Mouse (Mus musculus): ENCODE measurements around the gene Cgnl1. TPM values are rescaled to one million over a fixed set of nuclear protein-coding genes. Genes with fewer than 3 reads are reported as not detected.

Gene Cgnl1
- total RNA-seq, 2 experiments from 2014 or later: 11.4 to 11.5 TPM

DNA sequence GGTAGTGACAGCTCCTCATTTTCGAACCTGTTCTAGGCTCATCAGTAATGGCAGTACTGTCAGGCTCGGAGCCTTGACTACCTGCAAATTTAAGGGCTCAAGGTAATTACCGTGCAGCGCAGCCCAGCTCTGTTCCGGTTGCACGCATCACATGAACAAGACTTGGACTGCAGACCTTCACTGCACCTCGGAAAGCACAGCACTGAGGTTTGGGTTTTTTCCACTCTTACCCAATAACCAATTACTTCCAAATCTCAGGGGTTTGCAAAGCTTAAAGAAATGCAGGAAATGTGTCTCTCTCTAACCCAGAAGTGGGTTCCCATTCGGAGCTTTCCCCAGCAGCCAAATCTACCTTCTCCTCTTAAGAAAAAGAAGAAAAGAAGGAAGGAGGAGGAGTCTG lies 5.1 kb downstream of the Cgnl1 start:
- no peak for TF ChIP-seq CTCF (IDR thresholded peaks at IDR 0.05)
- intact Hi-C loops (cut with DNase I): no loop called here
- Histone ChIP-seq H3K27ac (no peak overlapping the region), H3K4me3 (no peak overlapping the region)
- DNase-seq (ENCODE audit: extremely low spot score in 1 of 2, low spot score in 2 of 2): no peak

DNA sequence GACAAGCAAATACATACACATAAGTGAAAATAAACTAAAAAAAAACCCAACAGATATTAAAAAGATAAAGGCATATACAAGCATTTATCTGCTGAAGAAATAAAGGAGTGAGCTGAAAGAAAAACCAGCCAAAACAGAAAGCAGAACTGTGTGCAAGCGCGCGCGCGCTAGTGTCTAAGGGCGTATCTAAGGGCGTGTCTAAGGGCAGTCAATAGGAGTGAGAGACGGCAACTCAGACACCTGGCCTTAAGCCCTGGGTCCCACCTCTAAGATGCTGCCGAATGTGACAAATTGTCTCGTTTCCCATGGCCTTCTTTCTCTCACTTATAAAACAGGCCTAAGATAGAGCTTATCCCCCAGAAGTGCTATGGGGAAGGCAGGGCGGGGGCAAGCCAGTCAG lies 6.9 kb downstream of the Cgnl1 start:
- DNase-seq (ENCODE audit: extremely low spot score in 1 of 2, low spot score in 2 of 2): no peak
- TF ChIP-seq CTCF (IDR thresholded peaks at IDR 0.05): no peak
- Histone ChIP-seq H3K27ac (no peak overlapping the region), H3K4me3 (no peak overlapping the region)
- intact Hi-C loops (cut with DNase I): no loop called here

DNA sequence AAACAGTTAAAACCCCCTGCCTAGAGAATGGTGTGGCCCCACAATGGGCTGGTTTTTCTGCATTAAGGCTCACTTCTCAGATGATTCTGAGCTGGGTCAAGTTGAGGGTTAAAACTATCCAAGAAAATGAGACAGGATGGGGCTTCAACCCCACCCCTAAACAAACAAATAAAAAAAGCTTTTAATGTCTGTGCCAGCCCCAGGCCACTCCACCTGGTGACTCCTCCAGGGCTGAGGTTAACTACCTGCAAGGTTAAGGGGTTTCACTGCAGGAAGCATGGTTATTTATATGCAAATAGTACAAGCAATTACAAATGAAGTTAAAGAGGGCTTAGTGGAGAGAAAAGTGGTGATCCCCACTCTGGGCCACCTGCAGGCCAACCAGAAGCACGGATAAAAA lies 8.1 kb downstream of the Cgnl1 start:
- no peak overlapping the region for H3K4me3 ChIP-seq
- intact Hi-C loops (cut with DNase I): no loop called here

DNA sequence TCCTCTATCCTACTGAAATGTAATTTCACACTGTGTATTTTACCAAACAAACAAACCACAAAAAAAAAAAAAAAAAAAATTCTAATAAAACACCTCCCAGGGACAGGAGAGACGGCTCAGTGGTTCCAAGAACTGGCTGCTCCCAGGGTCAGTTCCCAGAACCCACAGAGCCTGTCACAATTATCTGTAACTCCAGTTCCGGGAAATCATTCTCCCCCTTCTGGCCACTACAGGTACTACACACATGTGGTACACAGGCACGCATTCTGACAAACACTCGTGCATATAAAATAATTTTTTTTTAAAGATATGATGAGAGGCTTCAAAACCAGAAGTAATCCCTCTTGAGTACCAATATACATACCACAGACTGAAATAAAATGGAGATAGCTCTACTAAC lies 9.7 kb downstream of the Cgnl1 start:
- no peak overlapping the region for H3K4me3 ChIP-seq
- no peak for DNase-seq (ENCODE audit: extremely low spot score in 1 of 2, low spot score in 2 of 2)
- H3K27ac ChIP-seq: no peak overlapping the region
- TF ChIP-seq CTCF (IDR thresholded peaks at IDR 0.05): peak; percentile 33
- intact Hi-C loops (cut with DNase I): no loop called here

More for the DNA sequence above, 8.1 kb downstream of the Cgnl1 start:
- no peak for DNase-seq (ENCODE audit: extremely low spot score in 1 of 2, low spot score in 2 of 2)
- TF ChIP-seq CTCF (IDR thresholded peaks at IDR 0.05): no peak
- no peak overlapping the region for H3K27ac ChIP-seq

DNA sequence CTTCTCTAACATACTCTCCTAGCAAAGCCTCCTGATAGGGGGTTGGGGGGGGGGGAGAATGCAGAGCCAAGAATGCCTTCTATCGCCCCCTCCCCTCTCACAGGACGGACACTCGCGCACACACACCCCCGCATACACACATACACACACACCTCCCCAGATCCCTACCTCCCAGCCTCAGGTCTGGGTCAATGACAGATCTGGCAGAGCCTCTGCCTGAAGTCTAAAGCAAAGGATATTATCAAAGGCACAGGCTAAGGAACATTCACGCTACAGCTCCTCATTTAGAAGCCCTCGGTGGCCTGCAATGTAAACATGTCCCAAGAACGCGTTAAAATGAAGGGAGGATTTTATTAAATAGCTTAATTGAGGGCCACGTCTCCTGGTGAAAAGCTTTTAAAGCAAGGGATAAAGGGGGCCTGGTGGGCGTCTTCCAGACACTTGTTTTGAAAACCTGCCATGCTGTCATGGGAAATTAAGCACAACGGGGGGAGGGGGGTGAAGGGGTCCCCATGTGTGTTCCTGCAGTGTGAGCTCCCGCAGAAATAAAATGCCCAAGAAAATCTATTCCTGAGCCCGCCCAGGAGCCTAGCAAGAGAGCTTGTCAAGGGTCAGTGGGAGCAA lies 10.8 kb downstream of the Cgnl1 start:
- intact Hi-C loops (cut with DNase I): no loop called here
- Histone ChIP-seq H3K4me3 (no peak overlapping the region), H3K27ac (no peak overlapping the region)
- TF ChIP-seq CTCF (IDR thresholded peaks at IDR 0.05): no peak
- DNase-seq (ENCODE audit: extremely low spot score in 1 of 2, low spot score in 2 of 2): no peak

DNA sequence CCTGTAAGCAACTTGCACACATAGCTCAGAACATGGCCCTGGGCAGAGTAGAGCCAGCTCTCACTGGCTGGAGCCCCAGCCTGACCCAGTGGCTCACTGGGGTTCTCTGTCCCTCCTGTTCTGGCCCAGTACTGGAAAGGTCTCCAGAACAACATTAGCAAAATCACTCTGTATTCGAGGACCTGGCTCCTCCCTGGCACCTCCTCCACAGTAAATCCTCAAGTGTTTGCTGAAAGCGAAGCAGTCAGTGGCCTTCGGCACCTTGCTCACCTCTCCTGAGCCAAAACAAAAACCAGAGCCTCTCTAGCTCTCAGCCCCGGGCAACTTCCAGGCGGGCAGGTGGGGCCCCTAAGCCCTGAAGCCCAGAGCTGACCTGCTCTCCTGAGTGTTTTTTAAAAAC lies 11.5 kb downstream of the Cgnl1 start:
- intact Hi-C loops (cut with DNase I): no loop called here
- TF ChIP-seq CTCF (IDR thresholded peaks at IDR 0.05): no peak
- H3K4me3 ChIP-seq: no peak overlapping the region
- DNase-seq (ENCODE audit: extremely low spot score in 1 of 2, low spot score in 2 of 2): no peak
- H3K27ac ChIP-seq: no peak overlapping the region

DNA sequence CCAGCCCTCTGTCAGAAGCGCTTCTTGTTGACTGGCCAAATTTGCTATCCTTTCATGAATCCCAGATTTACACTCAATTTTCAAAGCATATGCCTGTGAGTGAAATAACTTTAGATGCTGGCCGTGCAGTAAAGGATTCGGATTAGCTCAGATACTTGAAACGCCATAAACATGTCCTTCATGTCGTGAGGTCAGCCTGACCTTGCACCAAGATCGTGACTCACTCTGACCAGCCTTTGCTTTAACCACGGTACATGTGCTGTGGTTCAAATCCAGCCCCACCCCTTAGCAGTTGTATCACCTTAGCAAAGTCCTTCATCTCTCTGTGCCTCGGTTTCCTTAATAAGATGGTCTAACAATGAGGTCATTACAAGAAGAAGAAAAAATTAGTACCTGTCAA lies 14.0 kb downstream of the Cgnl1 start:
- Histone ChIP-seq H3K27ac (no peak overlapping the region), H3K4me3 (no peak overlapping the region)
- no peak for DNase-seq (ENCODE audit: extremely low spot score in 1 of 2, low spot score in 2 of 2)
- intact Hi-C loops (cut with DNase I): no loop called here
- no peak for TF ChIP-seq CTCF (IDR thresholded peaks at IDR 0.05)

DNA sequence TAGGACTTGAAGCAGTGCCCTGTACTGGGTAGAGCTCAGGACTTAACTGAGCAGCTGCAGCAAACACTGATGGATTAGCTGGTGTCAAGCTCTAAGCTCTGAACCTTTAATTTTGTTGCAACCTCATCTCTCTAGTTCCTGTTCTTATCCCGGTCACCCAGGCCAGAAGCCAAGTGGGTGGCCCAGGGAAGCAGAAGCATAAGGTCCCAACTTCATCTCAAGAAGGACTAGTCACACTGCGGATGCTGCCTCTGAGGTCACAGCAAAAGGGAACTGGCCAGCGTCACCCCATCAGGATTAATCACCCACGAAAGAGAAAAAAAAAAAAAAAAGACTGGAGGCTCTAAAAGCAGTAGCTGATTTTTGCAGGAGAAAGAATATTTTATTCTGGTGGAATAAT lies 14.5 kb downstream of the Cgnl1 start:
- DNase-seq (ENCODE audit: extremely low spot score in 1 of 2, low spot score in 2 of 2): no peak
- TF ChIP-seq CTCF (IDR thresholded peaks at IDR 0.05): no peak
- Histone ChIP-seq H3K27ac (no peak overlapping the region), H3K4me3 (no peak overlapping the region)
- intact Hi-C loops (cut with DNase I): no loop called here

DNA sequence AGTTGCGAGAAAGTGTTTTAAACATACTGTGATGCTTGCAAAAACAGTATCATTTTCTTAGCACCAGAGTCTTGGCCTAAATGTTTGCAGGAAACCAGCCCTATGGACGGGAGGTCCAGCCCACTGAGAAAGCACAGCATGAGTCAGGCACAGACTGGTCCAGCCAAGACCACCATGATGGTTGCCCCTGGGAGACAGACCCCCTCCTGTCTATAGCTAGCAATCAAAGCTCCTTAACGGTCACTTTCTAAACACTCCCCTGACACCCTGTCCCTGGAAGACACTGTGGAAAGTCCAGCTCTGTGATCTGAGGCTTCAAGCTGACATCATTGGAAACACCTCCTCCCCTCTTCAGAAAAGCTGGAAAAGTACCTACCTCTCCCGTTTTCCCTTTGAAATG lies 17.4 kb downstream of the Cgnl1 start:
- Histone ChIP-seq H3K4me3 (no peak overlapping the region), H3K27ac (no peak overlapping the region)
- no peak for DNase-seq (ENCODE audit: extremely low spot score in 1 of 2, low spot score in 2 of 2)
- intact Hi-C loops (cut with DNase I): no loop called here
- no peak for TF ChIP-seq CTCF (IDR thresholded peaks at IDR 0.05)

DNA sequence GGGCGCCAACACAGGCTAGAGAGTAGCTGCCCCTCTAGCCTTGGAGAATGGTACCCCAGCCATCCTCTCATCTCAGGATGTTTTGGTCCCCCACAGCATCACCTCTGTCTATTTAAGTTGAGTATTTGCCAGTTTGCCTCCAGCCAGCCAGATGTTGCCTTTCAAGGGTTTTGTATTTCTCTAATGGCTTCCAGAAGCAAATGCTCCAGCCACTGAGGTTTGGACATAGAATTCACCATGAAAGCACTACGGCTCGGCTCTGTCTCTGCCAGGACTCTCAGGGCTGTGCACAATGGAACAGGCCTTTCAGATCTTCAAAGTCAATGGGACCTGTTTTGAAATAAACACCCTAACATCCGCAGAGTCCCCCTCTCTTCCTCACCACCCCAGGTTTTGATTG lies 17.9 kb downstream of the Cgnl1 start:
- DNase-seq (ENCODE audit: extremely low spot score in 1 of 2, low spot score in 2 of 2): no peak
- intact Hi-C loops (cut with DNase I): no loop called here
- Histone ChIP-seq H3K4me3 (no peak overlapping the region), H3K27ac (no peak overlapping the region)
- TF ChIP-seq CTCF (IDR thresholded peaks at IDR 0.05): no peak

DNA sequence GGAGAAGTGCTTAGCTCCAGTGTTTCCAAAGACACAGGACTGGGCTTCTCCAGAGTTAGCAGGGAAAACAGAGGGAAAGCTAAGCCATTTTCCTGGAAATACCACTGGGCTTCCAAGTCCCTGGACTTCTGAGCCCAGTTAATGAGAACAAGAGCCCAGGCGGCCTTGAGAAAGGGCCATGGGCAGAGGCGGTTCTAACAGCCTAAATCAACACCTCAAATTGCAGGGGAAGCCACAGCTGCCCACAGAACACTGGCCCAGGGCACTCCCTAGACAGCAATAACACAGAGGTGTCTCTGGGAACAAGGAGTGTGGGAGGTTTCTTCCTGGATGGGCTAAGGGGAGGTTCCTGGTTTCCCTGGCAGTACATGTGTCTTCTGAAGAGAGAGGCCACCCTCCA lies 18.3 kb downstream of the Cgnl1 start:
- TF ChIP-seq CTCF (IDR thresholded peaks at IDR 0.05): no peak
- Histone ChIP-seq H3K27ac (no peak overlapping the region), H3K4me3 (no peak overlapping the region)
- intact Hi-C loops (cut with DNase I): no loop called here
- no peak for DNase-seq (ENCODE audit: extremely low spot score in 1 of 2, low spot score in 2 of 2)

DNA sequence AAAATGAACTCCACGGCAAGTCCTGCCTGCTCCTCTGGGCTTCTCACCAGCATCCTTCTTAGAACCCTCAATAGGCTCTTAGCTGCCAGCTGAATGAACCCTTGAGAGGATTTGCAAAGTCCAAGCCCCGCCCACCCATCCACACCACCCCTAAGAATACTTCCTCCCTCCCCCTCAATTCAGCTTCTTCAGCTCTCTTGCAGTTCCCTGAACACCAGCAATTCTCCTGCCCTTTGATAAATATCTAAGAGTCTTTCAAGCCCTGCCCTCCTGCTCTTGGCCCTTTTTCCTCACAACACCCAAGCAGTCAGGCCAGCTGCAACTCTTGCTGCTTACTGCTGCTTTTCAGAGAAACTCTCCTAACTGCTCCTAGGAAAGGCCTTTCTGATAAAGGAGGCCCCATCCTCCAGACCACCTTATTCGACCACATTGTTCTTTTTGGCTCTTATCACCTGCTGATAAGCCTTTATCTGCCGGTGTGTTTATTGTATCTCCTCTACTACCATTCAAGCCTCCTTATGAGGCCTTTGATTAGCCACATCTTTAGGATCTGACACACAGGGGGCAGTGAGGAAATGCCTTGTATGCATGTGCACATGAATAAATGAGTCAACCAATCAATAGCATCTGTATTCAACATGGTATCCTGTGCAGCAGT lies 21.3 kb downstream of the Cgnl1 start:
- intact Hi-C loops (cut with DNase I): no loop called here
- no peak for TF ChIP-seq CTCF (IDR thresholded peaks at IDR 0.05)
- Histone ChIP-seq H3K27ac (no peak overlapping the region), H3K4me3 (no peak overlapping the region)
- DNase-seq (ENCODE audit: extremely low spot score in 1 of 2, low spot score in 2 of 2): no peak

DNA sequence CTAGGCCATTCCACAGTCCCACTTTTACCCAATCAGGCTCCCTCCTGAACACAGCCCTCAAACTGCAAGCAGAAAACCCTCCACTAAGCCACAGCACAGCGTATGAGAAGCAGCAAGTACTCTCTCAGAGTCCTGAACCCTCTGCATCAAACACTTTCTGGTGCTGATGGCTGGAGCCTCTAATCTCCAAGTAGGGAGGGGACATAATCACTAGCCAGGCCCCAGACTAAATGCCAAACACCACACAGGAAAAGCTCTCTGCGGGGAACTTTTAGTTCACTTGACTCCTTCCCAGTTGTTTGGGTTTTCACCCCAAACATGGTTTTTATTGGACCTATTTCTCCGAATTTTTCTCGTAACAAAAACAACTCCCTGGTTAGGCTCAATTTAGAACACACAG lies 25.0 kb downstream of the Cgnl1 start:
- no peak for DNase-seq (ENCODE audit: extremely low spot score in 1 of 2, low spot score in 2 of 2)
- H3K4me3 ChIP-seq: no peak overlapping the region
- no peak overlapping the region for H3K27ac ChIP-seq
- TF ChIP-seq CTCF (IDR thresholded peaks at IDR 0.05): no peak
- intact Hi-C loops (cut with DNase I): no loop called here

Measured in left cerebral cortex, adult 2 months (tissue).